7 mouse cellular contexts compared by ENCODE assay signal in the genomic region with DNA sequence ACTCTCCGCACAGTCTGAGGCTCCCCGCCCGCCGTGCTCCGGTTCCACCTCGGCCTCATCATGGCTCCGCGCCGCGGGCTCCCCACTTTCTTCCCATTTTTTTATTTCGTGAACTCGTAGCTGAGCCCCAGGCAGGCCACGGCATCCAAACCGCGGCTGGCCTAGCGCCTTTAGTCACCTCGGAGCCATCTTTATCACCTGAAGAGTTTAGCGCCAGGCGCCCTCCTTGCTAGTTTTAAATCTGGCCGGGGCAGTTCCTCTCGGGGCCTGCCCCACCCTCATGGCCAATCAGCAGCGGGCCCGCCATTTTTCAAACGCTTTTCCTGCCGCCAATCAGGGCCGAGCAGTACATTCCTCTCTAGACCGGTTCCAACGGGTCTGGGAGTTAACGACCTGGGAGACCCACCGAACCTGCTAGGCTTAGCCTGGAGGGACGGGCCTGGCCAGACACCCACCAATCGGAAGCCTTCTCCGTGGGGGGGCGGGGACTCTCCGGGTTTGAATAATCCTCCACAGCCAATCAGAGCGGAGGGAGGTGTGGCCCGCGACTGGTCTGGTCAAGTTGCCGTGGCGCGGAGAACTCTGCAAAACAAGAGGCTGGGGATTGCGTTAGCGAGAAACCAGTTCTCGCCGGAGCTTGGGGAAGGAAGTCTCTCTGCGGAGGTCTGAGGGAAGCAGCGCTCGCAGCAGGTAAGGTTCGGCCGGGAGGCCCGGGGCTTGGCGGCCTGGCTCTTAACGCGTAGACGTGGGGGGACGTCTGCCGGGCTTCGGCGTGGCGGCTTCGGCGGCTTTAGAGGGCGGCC. TPM values are rescaled to one million over a fixed set of nuclear protein-coding genes. Genes with fewer than 3 reads are reported as not detected.
DNase-seq lines count a peak whose midpoint lies in the region; ATAC-seq and TF ChIP-seq lines count a peak whose summit lies in the region.

A gene (plus strand): TSS at position 592 of the 803 bp plus-strand sequence.

- intact Hi-C loops in left cerebral cortex, postnatal 4 days (cut with DNase I): no loop called here

- under 1% methylated on average over 63 of the region's 63 CpGs for WGBS in embryonic facial prominence, embryonic 10.5 days
- 0% methylated on average over 63 of the region's 63 CpGs for WGBS in intestine, postnatal 0 days
- under 1% methylated on average over 63 of the region's 63 CpGs for WGBS in midbrain, embryonic 12.5 days
- under 1% methylated on average over 63 of the region's 63 CpGs for WGBS in small intestine, adult 2 months

- no peak for TF ChIP-seq CTCF in intestine, postnatal 0 days (IDR thresholded peaks at IDR 0.05; ENCODE audit: low read depth)
- no peak for TF ChIP-seq CTCF in small intestine, adult 2 months (IDR thresholded peaks at IDR 0.05; ENCODE audit: extremely low read depth, insufficient read length, insufficient replicate concordance, low read depth, low read length)

- DNase-seq in adrenal gland, postnatal 10 days: peak; percentile 100
- peak; percentile 100 for DNase-seq in embryonic facial prominence, embryonic 10.5 days (ENCODE audit: low spot score)
- DNase-seq in gonadal fat pad, adult 2 months (ENCODE audit: low read depth): peak; percentile 96
- peak; percentile 100 for DNase-seq in left cerebral cortex, postnatal 4 days

- H3K9ac ChIP-seq in intestine, postnatal 0 days (ENCODE audit: low read depth, low read length): peak within 1 kb of the TSS; percentile 100
- peak within 1 kb of the TSS; percentile 97 for H3K9ac ChIP-seq in midbrain, embryonic 12.5 days (replicated peaks)

- peak within 1 kb of the TSS; percentile 100 for H3K27ac ChIP-seq in embryonic facial prominence, embryonic 10.5 days (replicated peaks)
- peak within 1 kb of the TSS; percentile 100 for H3K27ac ChIP-seq in intestine, postnatal 0 days (ENCODE audit: low read depth, low read length)
- H3K27ac ChIP-seq in midbrain, embryonic 12.5 days (replicated peaks): peak within 1 kb of the TSS; percentile 100
- peak within 1 kb of the TSS; percentile 99 for H3K27ac ChIP-seq in small intestine, adult 2 months (ENCODE audit: insufficient read depth, low read depth, low read length)

- peaks cover 18% of the 10 kb centered on the region for H3K4me1 ChIP-seq in embryonic facial prominence, embryonic 10.5 days
- no peaks in the 10 kb centered on the region for H3K4me1 ChIP-seq in intestine, postnatal 0 days (replicated peaks; ENCODE audit: control insufficient read depth, insufficient read depth, low read length)
- peaks cover 11% of the 10 kb centered on the region for H3K4me1 ChIP-seq in midbrain, embryonic 12.5 days
- H3K4me1 ChIP-seq in small intestine, adult 2 months (ENCODE audit: control insufficient read depth, insufficient read depth, insufficient read length, low read length): no peaks in the 10 kb centered on the region

- peak; percentile 97 for TF ChIP-seq POLR2A in small intestine, adult 2 months (IDR thresholded peaks at IDR 0.05; ENCODE audit: low read depth, low read length)

- peak within 1 kb of the TSS; percentile 97 for H3K4me2 ChIP-seq in intestine, postnatal 0 days (replicated peaks; ENCODE audit: low read depth)
- peak within 1 kb of the TSS; percentile 86 for H3K4me2 ChIP-seq in midbrain, embryonic 12.5 days (replicated peaks)

- ATAC-seq in intestine, postnatal 0 days: peak; percentile 100
- ATAC-seq in midbrain, embryonic 12.5 days (ENCODE audit: low FRiP score, low read depth): peak; percentile 100

- H3K36me3 ChIP-seq in embryonic facial prominence, embryonic 10.5 days (replicated peaks): peaks cover 39% of the 10 kb centered on the region
- peaks cover 6% of the 10 kb centered on the region for H3K36me3 ChIP-seq in intestine, postnatal 0 days (ENCODE audit: control insufficient read depth, insufficient read depth)
- H3K36me3 ChIP-seq in midbrain, embryonic 12.5 days: peaks cover 12% of the 10 kb centered on the region
- H3K36me3 ChIP-seq in small intestine, adult 2 months (ENCODE audit: control insufficient read depth, insufficient read depth, low read length): peaks cover 14% of the 10 kb centered on the region

- no peaks in the 10 kb centered on the region for H3K27me3 ChIP-seq in embryonic facial prominence, embryonic 10.5 days (replicated peaks; ENCODE audit: low read depth, poor library complexity, severe bottlenecking)
- no peaks in the 10 kb centered on the region for H3K27me3 ChIP-seq in intestine, postnatal 0 days (replicated peaks; ENCODE audit: control insufficient read depth, insufficient read depth, low read length)
- H3K27me3 ChIP-seq in midbrain, embryonic 12.5 days: no peaks in the 10 kb centered on the region
- H3K27me3 ChIP-seq in small intestine, adult 2 months (ENCODE audit: control insufficient read depth, insufficient read depth, low read length): no peaks in the 10 kb centered on the region

- H3K4me3 ChIP-seq in embryonic facial prominence, embryonic 10.5 days: peak within 1 kb of the TSS; percentile 92
- H3K4me3 ChIP-seq in intestine, postnatal 0 days (ENCODE audit: low read depth, low read length): peak within 1 kb of the TSS; percentile 73
- peak within 1 kb of the TSS; percentile 85 for H3K4me3 ChIP-seq in midbrain, embryonic 12.5 days
- peak within 1 kb of the TSS; percentile 96 for H3K4me3 ChIP-seq in small intestine, adult 2 months (ENCODE audit: low read depth, low read length)

- H3K9me3 ChIP-seq in embryonic facial prominence, embryonic 10.5 days: no peaks in the 10 kb centered on the region
- no peaks in the 10 kb centered on the region for H3K9me3 ChIP-seq in intestine, postnatal 0 days (ENCODE audit: control insufficient read depth)
- no peaks in the 10 kb centered on the region for H3K9me3 ChIP-seq in midbrain, embryonic 12.5 days

RNA-seq across cellular contexts. Expression of the gene that starts here (rescaled TPM):
- total RNA-seq in adrenal gland, postnatal 10 days (2021): 10 to 100 TPM; 79.0 to 96.4 TPM
- 579 and 587 TPM in 2 replicates for polyA plus RNA-seq in embryonic facial prominence, embryonic 10.5 days (2016; fragmentation: Nextera tagmentation; extraction: Ambion mirVana)
- 2.9 and 5.8 TPM in 2 replicates for polyA plus RNA-seq in gonadal fat pad, adult 2 months (2012; rRNA removed)
- polyA plus RNA-seq in intestine, postnatal 0 days (2015; fragmentation: Nextera tagmentation; extraction: Ambion mirVana): 197 and 201 TPM in 2 replicates
- total RNA-seq in left cerebral cortex, postnatal 4 days (2021): 10 to 100 TPM; 22.1 to 32.1 TPM
- 531 and 557 TPM in 2 replicates for polyA plus RNA-seq in midbrain, embryonic 12.5 days (2016; fragmentation: Nextera tagmentation; extraction: Ambion mirVana)
- 3.7 and 7.9 TPM in 2 replicates for polyA plus RNA-seq in small intestine, adult 2 months (2012; rRNA removed)

Comparison
In these comparisons a context has a peak if more than half of its experiments do, and no peak if none do; other contexts are left out.
1. Peak in every context shown above with its lines: DNase-seq, ATAC-seq, H3K4me3 ChIP-seq and H3K27ac ChIP-seq.
2. RNA of the gene that starts here (polyA plus RNA-seq): 579 to 587 TPM in embryonic facial prominence, embryonic 10.5 days, 531 to 557 TPM in midbrain, embryonic 12.5 days and 197 to 201 TPM in intestine, postnatal 0 days; 3.7 to 7.9 TPM in small intestine, adult 2 months and 2.9 to 5.8 TPM in gonadal fat pad, adult 2 months; every median in the first group is over 10 times any median in the second.